ENCODE assay signal across 20 mouse cellular contexts in the genomic region with DNA sequence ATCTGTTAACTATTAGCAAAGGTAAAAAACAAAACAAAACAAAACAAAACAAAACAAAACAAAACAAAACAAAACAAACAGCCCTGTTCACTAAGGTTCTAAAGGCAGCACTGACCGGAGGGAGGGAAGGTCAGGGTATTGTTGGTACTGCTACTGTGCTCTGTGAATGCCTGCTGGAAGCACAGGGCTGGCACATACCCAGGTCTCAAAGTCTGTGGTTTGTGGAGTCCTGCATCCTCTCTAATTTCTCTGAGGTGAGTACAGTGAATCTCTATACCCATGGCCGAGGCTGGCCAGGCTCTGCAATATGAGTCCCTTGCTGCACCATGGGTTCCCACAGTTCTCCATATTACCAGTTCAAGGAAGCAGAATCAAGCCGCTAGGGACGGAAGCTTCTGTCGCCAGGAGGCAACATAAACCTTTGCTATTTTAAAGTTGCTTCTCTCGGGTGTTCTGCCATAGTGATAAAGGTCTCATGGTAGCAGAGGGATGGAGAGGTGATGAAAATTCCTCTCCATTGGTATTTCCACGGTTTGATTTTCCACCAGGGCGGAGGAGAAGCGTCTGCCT. TPM values are rescaled to one million over a fixed set of nuclear protein-coding genes. Genes with fewer than 3 reads are reported as not detected.
DNase-seq lines count a peak whose midpoint lies in the region; ATAC-seq and TF ChIP-seq lines count a peak whose summit lies in the region.
"Had no signal": no experiment of that assay in that cellular context is flagged by ENCODE, and none has a peak within 500 bp of the region (broad histone marks: within the 10 kb centered on the region; RNA-seq: fewer than 3 reads in every experiment).

No protein-coding gene starts in this region.

- peaks cover 27% of the 10 kb centered on the region for H3K4me1 ChIP-seq in heart, embryonic 13.5 days
- H3K4me1 ChIP-seq in heart, embryonic 15.5 days (replicated peaks) = peaks cover 16% of the 10 kb centered on the region
- peaks cover 21% of the 10 kb centered on the region; the same call in 1 of the 2 replicates for H3K4me1 ChIP-seq in kidney, embryonic 16.5 days (ENCODE audit: insufficient read depth, low read length)
- H3K4me1 ChIP-seq in thymus, adult 2 months (replicated peaks; ENCODE audit: control insufficient read depth, insufficient read depth, low read length) = no peaks in the 10 kb centered on the region
- H3K4me1 ChIP-seq: liver, embryonic 15.5 days had no signal

- 0 out of 2 replicates have a peak overlapping the region, but pooled peaks have one; percentile 14 for H3K9ac ChIP-seq in heart, embryonic 13.5 days
- no peak overlapping the region for H3K9ac ChIP-seq in heart, embryonic 15.5 days
- H3K9ac ChIP-seq in kidney, embryonic 16.5 days (replicated peaks; ENCODE audit: low read length) = no peak overlapping the region
- H3K9ac ChIP-seq: forebrain, embryonic 12.5 days; hindbrain, embryonic 13.5 days; intestine, embryonic 15.5 days; limb, embryonic 12.5 days; liver, embryonic 15.5 days; midbrain, embryonic 12.5 days; neural tube, embryonic 13.5 days had no signal

- no peak for TF ChIP-seq CTCF in thymus, adult 2 months (IDR thresholded peaks at IDR 0.05; ENCODE audit: borderline replicate concordance, control insufficient read depth, extremely low read depth, insufficient read depth, low read length, poor library complexity)

- no peaks in the 10 kb centered on the region for H3K9me3 ChIP-seq in heart, embryonic 13.5 days
- no peaks in the 10 kb centered on the region for H3K9me3 ChIP-seq in heart, embryonic 15.5 days (replicated peaks)
- no peaks in the 10 kb centered on the region for H3K9me3 ChIP-seq in kidney, embryonic 16.5 days (ENCODE audit: low read length)
- H3K9me3 ChIP-seq: forebrain, embryonic 12.5 days; G1E; hindbrain, embryonic 13.5 days; intestine, embryonic 15.5 days; limb, embryonic 12.5 days; liver, embryonic 15.5 days; midbrain, embryonic 12.5 days; neural tube, embryonic 13.5 days had no signal

- peak; percentile 18 for DNase-seq in embryo, embryonic 10.5 days (ENCODE audit: low spot score)
- DNase-seq in embryo, embryonic 9.5 days (ENCODE audit: extremely low spot score) = no peak
- no peak for DNase-seq in heart, adult 18-20 months
- no peak for DNase-seq in spleen, postnatal 4 days (ENCODE audit: low spot score in 2 of 2)
- no peak for DNase-seq in thymus, adult 2 months
- DNase-seq: right cerebral cortex, postnatal 25 days; thymus, postnatal 4 days had no signal

- H3K4me3 ChIP-seq in heart, embryonic 13.5 days = peak overlapping the region; percentile 18
- H3K4me3 ChIP-seq in heart, embryonic 15.5 days = no peak overlapping the region
- H3K4me3 ChIP-seq in kidney, embryonic 16.5 days (ENCODE audit: low read length) = no peak overlapping the region
- H3K4me3 ChIP-seq in thymus, adult 2 months (ENCODE audit: control insufficient read depth, insufficient read depth, low read length) = no peak overlapping the region
- H3K4me3 ChIP-seq: forebrain, embryonic 12.5 days; hindbrain, embryonic 13.5 days; intestine, embryonic 15.5 days; limb, embryonic 12.5 days; liver, embryonic 15.5 days; midbrain, embryonic 12.5 days; neural tube, embryonic 13.5 days had no signal

- H3K36me3 ChIP-seq in heart, embryonic 13.5 days = no peaks in the 10 kb centered on the region
- H3K36me3 ChIP-seq in heart, embryonic 15.5 days = no peaks in the 10 kb centered on the region
- no peaks in the 10 kb centered on the region for H3K36me3 ChIP-seq in kidney, embryonic 16.5 days (ENCODE audit: insufficient read depth, low read length)
- no peaks in the 10 kb centered on the region for H3K36me3 ChIP-seq in thymus, adult 2 months (ENCODE audit: control insufficient read depth, insufficient read depth, low read length)
- H3K36me3 ChIP-seq: forebrain, embryonic 12.5 days; G1E; hindbrain, embryonic 13.5 days; intestine, embryonic 15.5 days; limb, embryonic 12.5 days; liver, embryonic 15.5 days; midbrain, embryonic 12.5 days; neural tube, embryonic 13.5 days had no signal

- 32% methylated on average over 9 of the region's 9 CpGs for WGBS in heart, embryonic 13.5 days
- 43% methylated on average over 9 of the region's 9 CpGs for WGBS in heart, embryonic 15.5 days
- WGBS in kidney, embryonic 16.5 days = 35% methylated on average over 9 of the region's 9 CpGs
- WGBS in thymus, adult 2 months = 91% methylated on average over 9 of the region's 9 CpGs

- no peak for ATAC-seq in heart, embryonic 13.5 days (ENCODE audit: extremely low read depth, insufficient number of reproducible peaks, low FRiP score, low TSS enrichment)
- ATAC-seq in heart, embryonic 15.5 days (replicated peaks; ENCODE audit: insufficient number of reproducible peaks, insufficient read depth, low FRiP score, low read depth) = no peak
- peak; percentile 63; the same call in 1 of the 2 replicates for ATAC-seq in kidney, embryonic 16.5 days (ENCODE audit: low FRiP score, low TSS enrichment)
- ATAC-seq: CD4-positive, CD25-positive, alpha-beta regulatory T cell, adult 4 months had no signal

- peak overlapping the region; percentile 53 for H3K27ac ChIP-seq in heart, embryonic 13.5 days (replicated peaks)
- H3K27ac ChIP-seq in heart, embryonic 15.5 days = no peak overlapping the region
- H3K27ac ChIP-seq in kidney, embryonic 16.5 days (ENCODE audit: low read length) = no peak overlapping the region
- H3K27ac ChIP-seq in thymus, adult 2 months (ENCODE audit: control insufficient read depth, insufficient read depth, low read length) = no peak overlapping the region
- H3K27ac ChIP-seq: forebrain, embryonic 12.5 days; hindbrain, embryonic 13.5 days; intestine, embryonic 15.5 days; limb, embryonic 12.5 days; liver, embryonic 15.5 days; macrophage; midbrain, embryonic 12.5 days; neural tube, embryonic 13.5 days had no signal

- no peaks in the 10 kb centered on the region for H3K27me3 ChIP-seq in heart, embryonic 13.5 days (replicated peaks)
- no peaks in the 10 kb centered on the region for H3K27me3 ChIP-seq in heart, embryonic 15.5 days
- H3K27me3 ChIP-seq in kidney, embryonic 16.5 days (ENCODE audit: insufficient read depth, low read length) = no peaks in the 10 kb centered on the region
- no peaks in the 10 kb centered on the region for H3K27me3 ChIP-seq in thymus, adult 2 months (ENCODE audit: control insufficient read depth, insufficient read depth, low read length)
- H3K27me3 ChIP-seq: forebrain, embryonic 12.5 days; hindbrain, embryonic 13.5 days; intestine, embryonic 15.5 days; limb, embryonic 12.5 days; liver, embryonic 15.5 days; midbrain, embryonic 12.5 days; neural tube, embryonic 13.5 days had no signal

- H3K4me2 ChIP-seq in heart, embryonic 13.5 days = peak overlapping the region; percentile 56
- H3K4me2 ChIP-seq in heart, embryonic 15.5 days = peak overlapping the region; percentile 26
- no peak overlapping the region; the same call in 1 of the 2 replicates for H3K4me2 ChIP-seq in kidney, embryonic 16.5 days (replicated peaks; ENCODE audit: low read depth, low read length)
- H3K4me2 ChIP-seq: forebrain, embryonic 12.5 days; hindbrain, embryonic 13.5 days; intestine, embryonic 15.5 days; limb, embryonic 12.5 days; liver, embryonic 15.5 days; midbrain, embryonic 12.5 days; neural tube, embryonic 13.5 days had no signal

- no peak for TF ChIP-seq POLR2A in thymus, adult 2 months (IDR thresholded peaks at IDR 0.05; ENCODE audit: control insufficient read depth, extremely low read depth, insufficient read depth, low read length, poor library complexity)

RNA-seq across cellular contexts. Expression of a gene that starts 20.5 kb away (rescaled TPM):
- polyA plus RNA-seq in heart, embryonic 13.5 days (2015; fragmentation: Nextera tagmentation; extraction: Ambion mirVana) = 3.6 and 3.7 TPM in 2 replicates
- total RNA-seq in heart, adult 18-20 months (2021) = under 1 TPM; 0.12 to 0.28 TPM
- polyA plus RNA-seq in heart, embryonic 15.5 days (2015; fragmentation: Nextera tagmentation; extraction: Ambion mirVana) = 3.9 and 4.0 TPM in 2 replicates
- polyA plus RNA-seq in kidney, embryonic 16.5 days (2015; fragmentation: Nextera tagmentation; extraction: Ambion mirVana) = 8.5 and 10.3 TPM in 2 replicates
- 0.08 and 0.31 TPM in 2 replicates for polyA plus RNA-seq in thymus, adult 2 months (2012; rRNA removed)
- polyA plus RNA-seq: CD4-positive, CD25-positive, alpha-beta regulatory T cell, adult 4 months; G1E; macrophage had no signal
